Mouse (Mus musculus): ENCODE results near the gene Slc7a15.
A peak's percentile ranks its signal among the peaks of the same experiment; 100 is the strongest.
"Not testable (repeated sequence)": the region's sequence is repeated elsewhere in the genome, so short reads cannot be mapped to it uniquely, and the experiment has no call there.

Gene Slc7a15

DNA sequence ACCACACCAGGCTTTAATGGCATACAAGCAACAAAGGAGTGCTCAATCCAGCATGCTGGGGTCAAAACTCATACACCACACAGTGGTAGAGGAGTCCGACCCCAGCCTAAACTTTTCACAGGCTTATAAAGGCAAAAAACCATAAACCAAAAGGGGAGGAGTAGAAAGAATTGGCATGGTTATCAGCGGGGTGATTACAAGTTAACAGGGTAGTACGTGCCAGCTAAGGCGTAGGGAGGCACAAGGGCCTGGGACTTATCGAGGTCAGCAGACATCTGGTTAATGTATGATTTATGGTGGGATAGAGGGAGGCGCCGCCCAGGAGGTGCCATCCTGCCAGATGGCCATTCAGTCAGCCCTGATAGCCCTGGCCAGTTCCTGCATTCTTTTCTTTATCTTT lies at the start of gene Slc7a15:
TSS of gene Slc7a15 (minus strand) at position 101 of the 400 bp plus-strand sequence.
- DNase-seq = not testable (repeated sequence)

DNA sequence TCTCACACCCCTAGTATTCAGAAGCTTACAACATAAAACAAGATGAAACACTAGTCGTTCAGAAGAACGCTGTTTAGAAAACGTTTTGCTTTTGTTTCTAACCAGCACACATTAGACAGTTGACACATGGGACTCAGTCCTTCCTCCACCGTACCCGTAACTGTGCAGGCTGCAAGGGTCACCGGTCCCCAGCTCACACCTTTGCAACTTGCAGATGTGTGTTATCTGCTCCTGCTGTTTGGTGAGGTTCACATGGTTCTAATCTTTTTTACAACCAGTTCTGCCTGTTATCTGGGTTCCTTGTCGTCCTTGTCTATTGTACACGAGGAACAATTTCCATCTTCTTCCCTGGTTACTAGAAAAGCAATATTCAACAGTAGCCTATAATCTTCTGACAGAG lies 49.3 kb upstream of the Slc7a15 start:
- not testable (repeated sequence) for DNase-seq

DNA sequence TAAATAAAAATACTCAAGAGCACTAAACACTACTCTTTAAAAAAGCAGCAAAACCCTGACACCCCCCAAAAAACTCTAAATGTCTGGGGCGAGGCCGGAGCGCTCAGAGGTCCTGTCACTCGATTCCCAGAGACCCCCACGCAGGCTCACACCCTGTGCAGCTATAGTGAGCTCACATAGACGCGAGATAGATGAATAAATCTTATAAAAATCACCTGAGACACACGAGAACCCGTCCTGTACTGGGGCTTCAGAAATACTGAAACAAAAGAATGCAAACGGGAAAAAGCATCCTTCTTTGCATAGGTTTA lies 42.5 kb upstream of the Slc7a15 start:
- no peak for DNase-seq

DNA sequence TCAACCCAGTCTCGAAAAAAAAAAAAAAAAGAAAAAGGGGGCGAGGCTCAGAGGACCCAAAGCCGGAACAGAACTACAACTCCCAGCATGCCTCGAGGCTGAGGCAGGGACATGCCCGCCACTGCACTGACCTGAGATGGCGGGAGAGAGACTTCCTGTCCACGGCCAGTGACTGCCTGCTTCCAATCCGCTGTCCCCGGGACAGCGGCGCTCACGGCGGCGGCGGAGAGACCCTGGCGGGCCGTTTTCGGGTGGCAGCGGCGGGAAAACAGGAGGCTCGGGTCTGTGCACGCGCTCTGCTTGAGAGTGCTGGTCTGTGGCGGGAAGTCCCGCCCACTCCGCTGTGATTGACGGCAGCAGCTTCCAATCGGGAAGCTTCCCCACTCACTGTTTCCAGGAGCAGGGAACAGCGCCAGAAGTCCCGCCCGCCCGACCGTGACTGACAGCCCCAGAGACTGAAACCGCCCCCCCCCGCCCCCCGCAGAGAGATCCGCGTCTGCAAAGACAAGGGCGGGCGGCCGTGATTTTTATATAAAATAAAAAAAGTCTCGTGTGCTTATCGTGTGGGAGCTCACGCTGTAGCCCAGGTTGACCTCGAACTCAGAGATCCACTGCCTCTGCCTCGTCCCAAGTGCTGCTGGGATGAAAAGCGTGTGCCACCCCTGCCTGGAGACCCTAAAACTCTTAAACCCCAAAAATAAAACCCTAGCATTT lies 42.0 kb upstream of the Slc7a15 start:
- peak; percentile 99 for DNase-seq

DNA sequence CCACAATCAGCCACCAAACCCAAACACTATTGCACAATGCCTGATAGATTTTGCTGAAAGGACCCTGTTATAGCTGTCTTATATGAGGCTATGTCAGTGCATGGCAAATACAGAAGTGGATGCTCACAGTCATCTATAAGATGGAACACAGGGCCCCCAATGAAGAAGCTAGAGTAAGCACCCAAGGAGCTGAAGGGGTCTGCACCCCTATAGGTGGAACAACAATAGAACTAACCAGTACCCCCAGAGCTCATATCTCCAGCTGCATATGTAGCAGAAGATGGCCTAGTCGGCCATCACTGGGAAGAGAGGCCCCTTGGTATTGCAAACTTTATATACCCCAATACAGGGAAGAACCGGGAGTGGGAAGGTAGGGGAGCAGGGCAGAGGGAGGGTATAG lies 41.3 kb upstream of the Slc7a15 start:
- DNase-seq = not testable (repeated sequence)

DNA sequence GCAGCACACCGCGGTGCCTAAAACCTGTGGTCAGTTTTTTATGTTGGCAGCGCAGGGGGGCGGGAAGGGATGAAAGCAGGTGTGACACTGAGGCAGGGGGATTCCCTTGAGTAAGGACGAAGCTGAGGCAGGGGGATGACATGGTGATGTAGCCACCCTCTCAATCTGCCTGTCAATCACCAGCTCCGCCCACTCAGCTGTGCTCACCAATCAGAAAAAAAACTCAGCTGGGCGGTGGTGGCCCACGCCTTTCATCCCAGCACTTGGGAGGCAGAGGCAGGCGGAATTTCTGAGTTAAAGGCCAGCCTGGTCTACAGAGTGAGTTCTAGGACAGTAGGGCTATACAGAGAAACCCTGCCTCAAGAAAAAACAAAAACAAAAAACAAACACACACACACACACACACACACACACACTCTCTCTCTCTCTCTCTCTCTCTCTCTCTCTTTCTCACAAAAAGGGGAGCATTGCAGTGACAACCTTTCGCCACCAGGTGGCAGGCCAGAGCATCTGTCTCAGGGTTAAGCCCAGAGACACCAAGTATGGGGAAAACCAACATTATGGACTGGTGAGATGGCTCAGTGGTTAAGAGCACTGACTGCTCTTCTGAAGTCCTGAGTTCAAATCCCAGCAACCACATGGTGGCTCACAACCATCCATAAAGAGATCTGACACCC lies 39.7 kb upstream of the Slc7a15 start:
- DNase-seq = peak; percentile 89

DNA sequence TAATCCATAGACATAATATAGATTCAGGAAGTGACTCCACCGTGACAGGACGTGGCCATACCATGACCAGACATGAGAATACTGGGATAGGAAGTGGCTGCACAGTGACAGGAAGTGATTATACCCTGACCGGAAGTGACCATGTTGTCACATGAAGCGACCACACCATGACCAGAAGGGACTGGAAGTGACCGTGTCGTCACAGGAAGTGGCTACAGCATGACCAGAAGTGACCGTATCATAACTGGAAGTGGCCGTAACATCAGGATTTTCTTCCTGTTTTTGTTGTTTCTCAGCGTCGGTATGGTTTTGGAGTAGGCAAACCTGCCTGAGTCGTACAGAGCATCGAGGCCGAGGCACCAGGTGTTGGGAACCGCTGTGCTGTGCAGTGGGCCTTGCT lies 38.1 kb upstream of the Slc7a15 start:
- peak; percentile 47 for DNase-seq

- no peak for DNase-seq
These were observed 36.7 kb upstream of the Slc7a15 start for GRCm38 (mm10) chr12:8635546-8635945.

- no peak for DNase-seq
These were observed 35.4 kb upstream of the Slc7a15 start for GRCm38 (mm10) chr12:8634306-8634705.

GRCm38 (mm10) chr12:8632737-8633365 lies 34.0 kb upstream of the Slc7a15 start:
- no peak for DNase-seq

DNA sequence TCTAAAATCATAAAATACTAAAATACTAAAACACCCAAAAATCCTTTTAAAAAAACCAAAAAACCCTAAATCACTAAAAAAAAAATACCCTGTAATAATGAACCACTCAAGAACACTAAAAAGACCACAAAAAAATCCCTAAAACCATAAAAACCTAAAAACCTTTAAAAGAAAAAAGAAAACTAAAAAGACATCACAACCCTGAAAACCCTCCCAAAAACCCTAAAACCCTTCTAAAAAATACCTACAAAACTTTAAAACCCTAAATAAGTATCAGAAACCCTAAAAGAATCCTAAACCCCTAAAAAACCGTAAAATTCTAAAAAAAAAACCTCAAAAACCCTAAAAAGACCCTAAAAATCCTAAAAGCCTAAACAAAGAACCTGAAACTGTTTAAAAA lies 32.8 kb upstream of the Slc7a15 start:
- DNase-seq = no peak

DNA sequence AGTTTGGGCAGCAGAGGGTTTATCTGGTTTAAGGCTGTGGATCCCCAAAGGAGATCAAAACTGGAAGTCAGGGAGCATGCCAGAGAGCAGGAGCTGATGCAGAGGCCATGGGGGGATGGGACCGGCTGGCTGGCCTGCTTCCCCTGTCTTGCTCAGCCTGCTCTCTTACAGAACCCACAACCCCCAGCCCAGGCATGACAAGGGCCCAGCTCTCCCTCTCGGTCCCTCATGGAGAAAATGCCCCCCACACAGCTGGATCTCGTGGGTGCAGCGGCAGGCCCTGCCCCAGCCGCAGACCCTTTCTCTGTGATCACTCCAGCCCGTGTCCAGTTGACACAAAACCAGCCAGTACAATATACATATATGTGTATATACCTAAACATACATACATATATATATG lies 30.7 kb upstream of the Slc7a15 start:
- no peak for DNase-seq

DNA sequence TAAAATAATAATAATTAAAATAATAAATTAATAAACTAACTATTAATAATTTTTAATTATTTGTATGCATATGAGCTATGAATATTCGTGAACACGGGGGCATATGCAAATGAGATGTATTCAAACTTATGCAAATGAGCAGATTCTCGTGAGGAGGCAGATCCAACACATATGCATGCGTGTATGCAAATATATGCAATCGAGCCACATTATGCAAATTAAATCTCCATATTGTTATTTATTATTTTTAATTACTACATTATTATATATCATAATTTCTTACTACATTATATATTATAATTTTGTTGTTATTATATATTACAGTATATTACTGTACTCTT lies 21.8 kb upstream of the Slc7a15 start:
- DNase-seq = no peak

DNA sequence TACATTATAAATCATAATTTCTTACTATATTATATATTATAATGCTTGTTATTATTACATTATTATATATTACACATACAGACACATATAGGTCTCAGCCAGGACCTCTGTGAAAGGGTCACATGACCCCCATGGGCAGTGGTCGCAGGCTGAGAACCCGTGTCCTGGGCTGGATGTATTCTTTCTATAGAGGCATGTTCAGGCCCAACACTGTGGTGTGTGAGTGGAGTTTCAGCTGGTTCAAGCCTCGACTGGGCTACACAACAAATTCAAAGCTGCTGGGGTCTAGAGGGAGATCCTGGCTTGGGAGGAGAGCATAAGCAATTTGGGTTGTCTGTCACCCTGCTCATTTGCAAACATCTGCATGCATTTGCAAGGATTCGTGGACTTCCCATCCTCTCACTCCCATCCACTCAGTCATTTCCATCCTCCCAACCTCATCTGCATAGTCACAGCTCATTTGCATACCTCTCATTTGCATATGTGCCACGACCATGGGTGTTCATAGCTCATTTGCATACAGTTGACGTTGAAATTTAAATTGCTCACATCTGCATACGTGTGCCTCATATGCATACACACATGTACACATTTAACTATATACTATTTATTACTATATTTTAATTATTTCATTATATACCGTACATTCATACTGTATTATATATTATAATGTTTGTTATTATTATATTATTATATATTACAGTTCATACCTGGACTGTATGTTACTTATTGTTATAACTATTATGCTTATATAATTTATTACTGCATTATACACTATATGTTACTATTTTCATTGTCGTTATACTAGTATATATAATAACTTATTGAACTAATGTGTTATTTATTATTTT lies 21.2 kb upstream of the Slc7a15 start:
- DNase-seq = no peak

DNA sequence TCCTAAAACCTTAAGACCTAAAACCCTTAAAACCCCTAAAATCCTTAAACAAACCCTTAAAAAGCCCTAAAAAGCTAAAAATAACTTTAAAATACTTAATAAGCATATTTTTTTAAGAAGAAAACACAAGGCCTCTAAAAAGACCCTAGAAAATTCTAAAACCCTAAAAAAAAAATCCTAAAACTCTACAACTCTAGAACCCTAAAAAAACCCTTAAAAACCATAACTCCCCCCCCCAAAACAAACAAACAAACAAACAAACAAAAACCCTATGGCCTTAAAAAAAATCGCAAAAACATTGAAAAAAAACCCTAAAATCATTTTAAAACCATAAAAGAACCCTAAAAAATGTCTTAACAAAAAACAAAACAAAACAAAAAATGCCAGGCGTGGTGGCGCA lies 19.4 kb upstream of the Slc7a15 start:
- no peak for DNase-seq

- no peak for DNase-seq
These were observed 10.2 kb upstream of the Slc7a15 start for GRCm38 (mm10) chr12:8609070-8609469.

- no peak for DNase-seq
These were observed 3.3 kb downstream of the Slc7a15 start for GRCm38 (mm10) chr12:8595611-8596010.

GRCm38 (mm10) chr12:8591326-8591725 lies 7.5 kb downstream of the Slc7a15 start:
- not testable (repeated sequence) for DNase-seq

DNA sequence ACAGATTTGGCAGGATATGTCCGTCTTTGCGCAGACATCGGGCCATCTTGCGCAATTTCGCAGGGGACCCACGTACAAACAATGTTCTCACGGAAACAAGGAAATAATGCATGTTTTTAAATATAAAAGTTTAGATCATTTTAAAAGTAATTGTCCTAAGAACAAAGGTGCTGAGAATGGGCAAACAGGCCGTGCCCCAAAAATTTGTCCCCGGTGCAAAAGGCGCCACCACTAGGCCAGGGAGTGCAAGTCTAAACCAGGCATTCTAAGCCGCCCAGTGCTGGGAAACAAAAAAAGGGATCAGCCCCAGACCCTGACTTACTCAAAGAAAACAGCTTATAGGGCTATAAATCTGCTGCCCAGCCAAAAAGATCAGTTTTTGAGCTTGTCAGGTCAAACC lies 25.5 kb downstream of the Slc7a15 start:
- DNase-seq = no peak

GRCm38 (mm10) chr12:8571903-8572341 lies 26.9 kb downstream of the Slc7a15 start:
- not testable (repeated sequence) for DNase-seq

DNA sequence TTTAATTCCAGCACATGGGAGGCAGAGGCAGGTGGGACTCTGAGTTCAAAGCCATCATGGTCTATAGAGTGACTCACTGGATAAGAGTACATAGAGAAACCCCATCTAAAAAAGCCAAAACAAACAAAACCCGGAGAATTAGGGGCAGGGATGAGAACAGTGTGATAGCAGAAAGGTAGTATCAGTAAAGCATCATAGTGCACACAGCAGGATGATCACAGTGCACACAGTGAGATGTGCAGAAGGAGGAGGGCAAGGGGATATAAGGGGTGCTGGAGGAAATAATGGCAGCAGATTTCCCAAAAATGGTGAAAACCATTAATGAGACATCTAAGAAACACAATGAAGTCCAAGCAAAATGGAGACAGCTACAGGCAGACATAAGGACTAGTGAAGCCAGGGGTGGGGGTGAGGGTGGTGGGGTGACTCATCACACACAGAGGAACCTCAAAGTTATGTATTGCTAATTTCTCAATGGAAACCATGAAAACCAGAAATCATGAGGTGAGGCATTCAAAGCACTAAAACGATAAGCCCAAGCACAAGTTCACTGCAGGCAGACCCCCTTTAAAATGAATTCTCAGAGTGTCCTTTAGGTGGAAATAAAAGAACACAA lies 27.5 kb downstream of the Slc7a15 start:
- not testable (repeated sequence) for DNase-seq

DNA sequence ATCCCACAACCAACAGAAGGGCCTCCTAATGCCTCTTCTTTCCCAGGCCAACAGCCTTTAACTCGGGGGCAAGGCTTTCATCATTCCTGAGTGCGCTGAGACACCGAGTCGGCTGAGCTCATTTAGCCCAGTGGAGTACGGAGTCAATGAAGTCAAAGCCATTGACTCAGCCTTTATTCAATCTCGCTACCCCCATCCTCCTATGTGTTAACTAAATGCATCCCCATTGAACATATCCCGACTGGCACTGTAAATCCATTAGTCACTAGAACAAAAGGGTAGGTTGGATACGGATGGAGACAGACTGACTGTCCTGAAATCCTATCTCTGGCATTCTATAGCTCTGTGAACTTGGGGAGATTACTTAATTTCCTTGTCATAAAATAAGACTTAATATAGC lies 36.7 kb downstream of the Slc7a15 start:
- DNase-seq = not testable (repeated sequence)

GRCm38 (mm10) chr12:8559876-8560275 lies 39.0 kb downstream of the Slc7a15 start:
- DNase-seq = not testable (repeated sequence)
